Mouse (Mus musculus) CH12.LX (cell line): ENCODE measurements at regions not wholly inside any gene's neighbourhood (a gene's known extent, or its start where the extent isn't known, plus 50 kb on each side); places are given as distances from the start of the nearest gene placed in this dataset.

Experiments
- DNase-seq: peaks from one replicate; pipeline ENCODE4 v3.0.0-alpha.2; 2013; ENCODE audit errors: extremely low read depth
- H3K27ac ChIP-seq: 2 replicates; pipeline ENCODE4 v1.5.1; 2012; ENCODE audit warnings: low read depth, mild to moderate bottlenecking, control low read depth, moderate library complexity; ENCODE audit not compliant: insufficient read depth
- H3K27me3 ChIP-seq: replicated peaks from 2 replicates; pipeline ENCODE3; 2012; ENCODE audit warnings: inconsistent platforms
- H3K36me3 ChIP-seq, 2 experiments: replicated peaks in 1 of 2; 2 replicates each; pipeline versions ENCODE3 to v1.6.1; 2012; ENCODE audit warnings: inconsistent platforms in 1 of 2, low read length in 1 of 2, mild to moderate bottlenecking in 1 of 2, mixed read lengths in 1 of 2, moderate library complexity in 1 of 2; ENCODE audit not compliant: control insufficient read depth in 1 of 2, insufficient read depth in 1 of 2
- H3K4me1 ChIP-seq, 2 experiments: 2 replicates each; pipeline ENCODE4 v1.6.1; 2012; ENCODE audit warnings: inconsistent platforms in 1 of 2, moderate library complexity in 1 of 2; ENCODE audit not compliant: insufficient read depth in 2 of 2, control insufficient read depth in 1 of 2
- H3K4me2 ChIP-seq: 2 replicates; pipeline ENCODE4 v1.6.1; 2012; ENCODE audit warnings: low read depth, mild to moderate bottlenecking, control low read depth; ENCODE audit not compliant: poor library complexity, insufficient read depth, severe bottlenecking
- H3K4me3 ChIP-seq, 3 experiments: fragments of 150-350 bp in 1 of 3; sonication (generic) in 1 of 3; replicated peaks in 1 of 3; 2 replicates each; pipeline versions ENCODE3 to v1.5.1; 2011 to 2012; ENCODE audit warnings: low read depth in 2 of 3, low read length in 2 of 3, mild to moderate bottlenecking in 2 of 3, moderate library complexity in 2 of 3, control low read depth in 1 of 3, improper control_type of control experiment in 1 of 3, inconsistent platforms in 1 of 3, mixed read lengths in 1 of 3; ENCODE audit not compliant: poor library complexity in 1 of 3
- H3K79me2 ChIP-seq: replicated peaks from 2 replicates; pipeline ENCODE4 v1.6.1; 2012; ENCODE audit warnings: mild to moderate bottlenecking, moderate library complexity; ENCODE audit not compliant: control insufficient read depth, poor library complexity, insufficient read depth, severe bottlenecking; ENCODE audit errors: extremely low read depth
- H3K9ac ChIP-seq: 2 replicates; pipeline ENCODE4 v1.6.1; 2012; ENCODE audit warnings: low read depth, mild to moderate bottlenecking, control low read depth, moderate library complexity; ENCODE audit not compliant: insufficient read depth
- H3K9me3 ChIP-seq: replicated peaks from 2 replicates; pipeline ENCODE3; 2012; ENCODE audit warnings: low read length, inconsistent platforms, mixed read lengths
- CHD2 ChIP-seq: IDR thresholded peaks from 2 replicates; pipeline ENCODE4 v1.6.1; 2011; ENCODE audit warnings: low read length, improper control_type of control experiment
- E2F4 ChIP-seq: IDR thresholded peaks from 2 replicates; pipeline ENCODE4 v1.6.1; 2011; ENCODE audit warnings: low read depth, low read length, improper control_type of control experiment; ENCODE audit not compliant: insufficient replicate concordance
- EP300 ChIP-seq: IDR thresholded peaks from 2 replicates; pipeline ENCODE4 v1.6.1; 2011; ENCODE audit warnings: low read length, improper control_type of control experiment
- ETS1 ChIP-seq: conservative IDR thresholded peaks from 2 replicates; pipeline ENCODE4 v1.6.1; 2012; ENCODE audit warnings: low read depth, mild to moderate bottlenecking, inconsistent platforms, low read length, improper control_type of control experiment, moderate library complexity
- IRF4 ChIP-seq: IDR thresholded peaks from 2 replicates; pipeline ENCODE4 v1.6.1; 2014; ENCODE audit warnings: low read depth, mild to moderate bottlenecking, inconsistent platforms, low read length, improper control_type of control experiment
- JUN ChIP-seq: IDR thresholded peaks from 2 replicates; pipeline ENCODE4 v1.6.1; 2011; ENCODE audit warnings: low read depth, mild to moderate bottlenecking, low read length, improper control_type of control experiment, moderate library complexity; ENCODE audit not compliant: insufficient read depth
- KAT2A ChIP-seq: IDR thresholded peaks from 2 replicates; pipeline ENCODE4 v1.6.1; 2012; ENCODE audit warnings: low read length, improper control_type of control experiment, inconsistent platforms; ENCODE audit not compliant: insufficient replicate concordance
- MAFK ChIP-seq: IDR thresholded peaks from 2 replicates; pipeline ENCODE4 v1.6.1; 2011; ENCODE audit warnings: low read length, improper control_type of control experiment; ENCODE audit not compliant: insufficient replicate concordance
- MAX ChIP-seq: IDR thresholded peaks from 2 replicates; pipeline ENCODE4 v1.6.1; 2011; ENCODE audit warnings: low read length, improper control_type of control experiment
- MAZ ChIP-seq: IDR thresholded peaks from 2 replicates; pipeline ENCODE4 v1.6.1; 2012; ENCODE audit warnings: low read depth, mild to moderate bottlenecking, inconsistent platforms, low read length, improper control_type of control experiment, moderate library complexity
- MXI1 ChIP-seq: IDR thresholded peaks from 2 replicates; pipeline ENCODE4 v1.6.1; 2011; ENCODE audit warnings: mild to moderate bottlenecking, low read depth, low read length, improper control_type of control experiment
- NRF1 ChIP-seq: IDR thresholded peaks from 2 replicates; pipeline ENCODE4 v1.6.1; 2014; ENCODE audit warnings: low read depth, mild to moderate bottlenecking, inconsistent platforms, low read length, improper control_type of control experiment, moderate library complexity
- PAX5 ChIP-seq: IDR thresholded peaks from 2 replicates; pipeline ENCODE4 v1.6.1; 2012; ENCODE audit warnings: low read length, inconsistent platforms, mixed read lengths
- POLR2A ChIP-seq: IDR thresholded peaks from 2 replicates; pipeline ENCODE4 v1.6.1; 2011; ENCODE audit warnings: low read depth, mild to moderate bottlenecking, improper control_type of control experiment, low read length
- RCOR1 ChIP-seq: conservative IDR thresholded peaks from 2 replicates; pipeline ENCODE4 v1.6.1; 2012; ENCODE audit warnings: low read depth, mild to moderate bottlenecking, inconsistent platforms, low read length, improper control_type of control experiment
- SMC3 ChIP-seq: IDR thresholded peaks from 2 replicates; pipeline ENCODE4 v1.6.1; 2011; ENCODE audit warnings: low read depth, low read length, improper control_type of control experiment
- UBTF ChIP-seq: IDR thresholded peaks from 2 replicates; pipeline ENCODE4 v1.6.1; 2012; ENCODE audit warnings: low read depth, mild to moderate bottlenecking, inconsistent platforms, low read length, improper control_type of control experiment, moderate library complexity
- ZKSCAN1 ChIP-seq: IDR thresholded peaks from 2 replicates; pipeline ENCODE4 v1.6.1; 2012; ENCODE audit warnings: low read depth, inconsistent platforms, low read length, improper control_type of control experiment, borderline replicate concordance
- ZMIZ1 ChIP-seq: IDR thresholded peaks from 2 replicates; pipeline ENCODE4 v1.6.1; 2012; ENCODE audit warnings: low read depth, mild to moderate bottlenecking, inconsistent platforms, low read length, improper control_type of control experiment
- ZNF384 ChIP-seq: IDR thresholded peaks from 2 replicates; pipeline ENCODE4 v1.6.1; 2012; ENCODE audit warnings: low read depth, low read length, improper control_type of control experiment, inconsistent platforms
- dilution Hi-C: fragments of 300-500 bp; cut with MboI; formaldehyde crosslinking; loops from 2 replicates; pipeline ENCODE4 v1.14.3; 2020; ENCODE audit warnings: low sequenced_read_pairs; ENCODE audit not compliant: extremely low pct_unique_long_range_greater_than_20kb, extremely low pct_ligation_motif_present
- in situ Hi-C: fragments of 300-500 bp; cut with MboI; formaldehyde crosslinking; loops from 3 replicates; pipeline ENCODE4 v1.14.3; 2019; ENCODE audit warnings: low sequenced_read_pairs, low pct_ligation_motif_present, low pct_unique_long_range_greater_than_20kb, mixed read lengths

DNA sequence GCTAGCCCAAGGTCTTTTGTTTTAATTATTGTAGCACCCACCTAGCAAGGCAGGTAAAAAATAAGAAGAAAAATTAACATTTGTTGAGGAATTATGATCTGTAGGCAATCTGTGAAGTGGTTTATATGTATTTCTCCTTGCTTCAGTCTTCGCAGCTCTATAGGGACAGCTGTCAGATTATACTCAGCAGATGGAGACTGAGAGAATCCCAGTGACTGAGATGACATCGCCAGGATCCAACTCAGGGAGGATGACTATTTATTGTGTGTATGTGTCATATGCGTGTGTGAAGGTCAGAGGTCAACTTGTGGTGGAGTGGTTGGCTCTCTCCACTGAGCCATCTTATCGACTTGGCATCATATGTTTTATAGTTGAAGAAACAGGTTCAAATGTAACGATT lies 362.0 kb upstream of the Chd6 start:
- Histone ChIP-seq H3K4me1 (no peaks in the 10 kb centered on the region), H3K9ac (no peak overlapping the region), H3K4me2 (no peak overlapping the region), H3K4me3 (no peak overlapping the region), H3K27me3 (no peaks in the 10 kb centered on the region), H3K9me3 (peaks cover 69% of the 10 kb centered on the region), H3K27ac (no peak overlapping the region), H3K79me2 (no peaks in the 10 kb centered on the region), H3K36me3 (no peaks in the 10 kb centered on the region)
- no peak for TF ChIP-seq IRF4
- no peak for TF ChIP-seq ZKSCAN1
- no peak for TF ChIP-seq SMC3
- TF ChIP-seq ZNF384: no peak
- no peak for TF ChIP-seq ZMIZ1
- TF ChIP-seq UBTF: no peak
- no peak for TF ChIP-seq MAX
- TF ChIP-seq ETS1: no peak
- no peak for TF ChIP-seq NRF1
- TF ChIP-seq JUN: no peak
- no peak for TF ChIP-seq KAT2A
- TF ChIP-seq MAZ: no peak
- TF ChIP-seq MAFK: no peak
- no peak for TF ChIP-seq EP300
- no peak for TF ChIP-seq CHD2
- TF ChIP-seq E2F4: no peak
- TF ChIP-seq POLR2A: no peak
- no peak for TF ChIP-seq PAX5
- no peak for TF ChIP-seq MXI1
- TF ChIP-seq RCOR1: no peak
- no peak for DNase-seq
- in situ Hi-C loops (no loop called here), dilution Hi-C loops (no loop called here)

DNA sequence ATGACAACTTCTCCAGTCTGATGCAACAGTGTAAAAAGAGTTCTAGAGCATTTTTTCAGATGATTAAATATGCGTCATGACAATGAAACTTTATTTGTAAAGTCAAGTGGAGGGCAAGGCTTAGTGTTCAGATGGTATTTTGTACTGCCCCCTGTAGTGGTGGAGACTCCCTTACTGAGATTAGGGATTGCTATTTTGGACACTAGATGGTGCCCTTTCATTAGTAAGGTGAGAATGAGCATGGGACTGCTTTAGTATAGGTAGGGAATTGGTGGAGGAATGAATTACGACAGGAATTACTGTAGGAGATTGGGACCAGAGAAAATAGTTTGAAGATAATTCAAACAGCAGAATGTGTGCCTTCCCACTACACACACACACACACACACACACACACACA lies 361.1 kb upstream of the Chd6 start:
- Histone ChIP-seq H3K4me3 (no peak overlapping the region), H3K4me1 (no peaks in the 10 kb centered on the region), H3K4me2 (no peak overlapping the region), H3K36me3 (no peaks in the 10 kb centered on the region), H3K79me2 (no peaks in the 10 kb centered on the region), H3K27me3 (no peaks in the 10 kb centered on the region), H3K9ac (no peak overlapping the region), H3K9me3 (peaks cover 73% of the 10 kb centered on the region), H3K27ac (no peak overlapping the region)
- no peak for DNase-seq
- in situ Hi-C loops (no loop called here), dilution Hi-C loops (no loop called here)
- TF ChIP-seq POLR2A: no peak
